Comparison of ENCODE assay signal across 15 mouse cellular contexts in genomic region chr5:43107436-43108259, GRCm38 (mm10).
A peak's percentile ranks its signal among the peaks of the same experiment; 100 is the strongest.
DNase-seq lines count a peak whose midpoint lies in the region; ATAC-seq lines count a peak whose summit lies in the region.
"Had no signal": no experiment of that assay in that cellular context is flagged by ENCODE, and none has a peak within 500 bp of the region (broad histone marks: within the 10 kb centered on the region; RNA-seq: fewer than 3 reads in every experiment).

No protein-coding gene starts in this region.

- peak; percentile 55 for ATAC-seq in hindbrain, embryonic 14.5 days (ENCODE audit: low FRiP score)
- ATAC-seq in forebrain, embryonic 13.5 days: peak; percentile 70
- ATAC-seq in megakaryocyte, adult 5-6 weeks (ENCODE audit: poor library complexity, severe bottlenecking): peak; percentile 58
- peak; percentile 30; the same call in 1 of the 2 replicates for ATAC-seq in neural tube, embryonic 15.5 days (ENCODE audit: low FRiP score)
- no peak for ATAC-seq in activated CD4-positive, CD25-positive, alpha-beta regulatory T cell, adult 4 months

- peak overlapping the region; percentile 49 for H3K27ac ChIP-seq in hindbrain, embryonic 14.5 days
- no peak overlapping the region for H3K27ac ChIP-seq in hindbrain, embryonic 10.5 days
- no peak overlapping the region for H3K27ac ChIP-seq in forebrain, embryonic 13.5 days
- no peak overlapping the region for H3K27ac ChIP-seq in neural tube, embryonic 15.5 days (replicated peaks)

- no peaks in the 10 kb centered on the region; the same call in 1 of the 2 replicates for H3K4me1 ChIP-seq in hindbrain, embryonic 14.5 days (replicated peaks; ENCODE audit: control insufficient read depth, insufficient read depth, low read length)
- H3K4me1 ChIP-seq in hindbrain, embryonic 10.5 days (replicated peaks): no peaks in the 10 kb centered on the region
- H3K4me1 ChIP-seq in forebrain, embryonic 13.5 days: peaks cover 11% of the 10 kb centered on the region
- H3K4me1 ChIP-seq in neural tube, embryonic 15.5 days: peaks cover 8% of the 10 kb centered on the region

- H3K27me3 ChIP-seq in hindbrain, embryonic 14.5 days (ENCODE audit: control insufficient read depth, insufficient read depth, low read length): no peaks in the 10 kb centered on the region
- H3K27me3 ChIP-seq in hindbrain, embryonic 10.5 days (ENCODE audit: insufficient read depth, poor library complexity, severe bottlenecking): no peaks in the 10 kb centered on the region
- H3K27me3 ChIP-seq in forebrain, embryonic 13.5 days: no peaks in the 10 kb centered on the region
- H3K27me3 ChIP-seq in neural tube, embryonic 15.5 days (replicated peaks): no peaks in the 10 kb centered on the region

- 71% methylated on average over 9 of the region's 9 CpGs for WGBS in hindbrain, embryonic 14.5 days
- 82% methylated on average over 9 of the region's 9 CpGs for WGBS in hindbrain, embryonic 10.5 days
- WGBS in forebrain, embryonic 13.5 days: 49% methylated on average over 9 of the region's 9 CpGs
- WGBS in neural tube, embryonic 15.5 days: 79% methylated on average over 9 of the region's 9 CpGs

- no peak overlapping the region for H3K4me2 ChIP-seq in hindbrain, embryonic 14.5 days (replicated peaks)
- no peak overlapping the region for H3K4me2 ChIP-seq in forebrain, embryonic 13.5 days
- H3K4me2 ChIP-seq in neural tube, embryonic 15.5 days: no peak overlapping the region

- H3K36me3 ChIP-seq in hindbrain, embryonic 14.5 days (replicated peaks; ENCODE audit: control insufficient read depth, insufficient read depth): no peaks in the 10 kb centered on the region
- no peaks in the 10 kb centered on the region for H3K36me3 ChIP-seq in hindbrain, embryonic 10.5 days
- H3K36me3 ChIP-seq in forebrain, embryonic 13.5 days (ENCODE audit: poor library complexity, severe bottlenecking): no peaks in the 10 kb centered on the region
- no peaks in the 10 kb centered on the region for H3K36me3 ChIP-seq in neural tube, embryonic 15.5 days

- H3K4me3 ChIP-seq in hindbrain, embryonic 14.5 days (replicated peaks; ENCODE audit: low read length): no peak overlapping the region
- H3K4me3 ChIP-seq in hindbrain, embryonic 10.5 days: no peak overlapping the region
- no peak overlapping the region for H3K4me3 ChIP-seq in forebrain, embryonic 13.5 days
- no peak overlapping the region for H3K4me3 ChIP-seq in neural tube, embryonic 15.5 days (replicated peaks)

- DNase-seq in hindbrain, embryonic 14.5 days (ENCODE audit: low spot score): no peak
- DNase-seq in hindbrain, embryonic 10.5 days (ENCODE audit: low spot score): no peak
- no peak for DNase-seq in right cerebral cortex, postnatal 36 days (ENCODE audit: low spot score in 2 of 2)
- DNase-seq: adrenal gland, postnatal 14 days; cerebellum, adult 9-10 months; embryo, embryonic 11 days; kidney, adult 18-20 months; kidney, postnatal 14 days; lung, adult 18-20 months; lung, postnatal 4 days; thymus, postnatal 36 days had no signal

- H3K9me3 ChIP-seq in hindbrain, embryonic 14.5 days (ENCODE audit: control insufficient read depth, low read length): no peaks in the 10 kb centered on the region
- H3K9me3 ChIP-seq in hindbrain, embryonic 10.5 days: no peaks in the 10 kb centered on the region
- no peaks in the 10 kb centered on the region for H3K9me3 ChIP-seq in forebrain, embryonic 13.5 days (replicated peaks)
- H3K9me3 ChIP-seq in neural tube, embryonic 15.5 days (replicated peaks): no peaks in the 10 kb centered on the region

- H3K9ac ChIP-seq in hindbrain, embryonic 14.5 days: no peak overlapping the region
- H3K9ac ChIP-seq in forebrain, embryonic 13.5 days: no peak overlapping the region
- no peak overlapping the region for H3K9ac ChIP-seq in neural tube, embryonic 15.5 days (replicated peaks)
